Mouse (Mus musculus) limb, embryonic 10.5 days (tissue): ENCODE results near the gene Anapc1. TPM values are rescaled to one million over a fixed set of nuclear protein-coding genes. Genes with fewer than 3 reads are reported as not detected.

ENCODE experiments used
- DNase-seq: peaks from one replicate; pipeline ENCODE4 v3.0.0-alpha.2; 2017; ENCODE audit warnings: low spot score
- H3K27ac ChIP-seq: fragments of 300-500 bp; sonication (generic); 2 replicates; pipeline ENCODE4 v1.5.1; 2016; ENCODE audit warnings: mild to moderate bottlenecking
- H3K27me3 ChIP-seq: fragments of 300-500 bp; sonication (generic); 2 replicates; pipeline ENCODE4 v1.6.1; 2016; ENCODE audit warnings: low read depth, mild to moderate bottlenecking; ENCODE audit not compliant: poor library complexity, severe bottlenecking
- H3K36me3 ChIP-seq: fragments of 300-500 bp; sonication (generic); 2 replicates; pipeline ENCODE4 v1.6.1; 2016; ENCODE audit warnings: mild to moderate bottlenecking, moderate library complexity
- H3K4me1 ChIP-seq: fragments of 300-500 bp; sonication (generic); 2 replicates; pipeline ENCODE4 v1.6.1; 2016
- H3K4me3 ChIP-seq: fragments of 300-500 bp; sonication (generic); 2 replicates; pipeline ENCODE4 v1.5.1; 2016; ENCODE audit warnings: mild to moderate bottlenecking, moderate library complexity
- H3K9me3 ChIP-seq: fragments of 300-500 bp; sonication (generic); replicated peaks from 2 replicates; pipeline ENCODE4 v1.6.1; 2016; ENCODE audit warnings: mild to moderate bottlenecking
- WGBS: fragments of 180-500 bp; shearing (Covaris S2); methylation state at CpG from one replicate; pipeline ENCODE4 v1.1.7; 2016; 5-methylcytosine and 5-hydroxymethylcytosine counted together
- polyA plus RNA-seq: library from polyadenylated mRNA; unstranded; fragments of >200 nt; fragmentation: Nextera tagmentation; extraction: Ambion mirVana; gene quantifications from 2 replicates; pipeline ENCODE4 v1.2.1, GENCODE M21; 2016

The Anapc1 gene
- polyA plus RNA-seq, 1 experiment from 2014 or later: 96.3 TPM

GRCm38 (mm10) chr2:128693236-128693635 is 6.0 kb upstream of the Anapc1 start:
- Histone ChIP-seq H3K4me3 (no peak overlapping the region), H3K27ac (peak overlapping the region; percentile 38; the same call in 1 of the 2 replicates), H3K27me3 (no peaks in the 10 kb centered on the region), H3K4me1 (peaks cover 16% of the 10 kb centered on the region), H3K36me3 (no peaks in the 10 kb centered on the region), H3K9me3 (no peaks in the 10 kb centered on the region)
- WGBS: 78% methylated on average over 4 of the region's 4 CpGs
- no peak for DNase-seq

DNA sequence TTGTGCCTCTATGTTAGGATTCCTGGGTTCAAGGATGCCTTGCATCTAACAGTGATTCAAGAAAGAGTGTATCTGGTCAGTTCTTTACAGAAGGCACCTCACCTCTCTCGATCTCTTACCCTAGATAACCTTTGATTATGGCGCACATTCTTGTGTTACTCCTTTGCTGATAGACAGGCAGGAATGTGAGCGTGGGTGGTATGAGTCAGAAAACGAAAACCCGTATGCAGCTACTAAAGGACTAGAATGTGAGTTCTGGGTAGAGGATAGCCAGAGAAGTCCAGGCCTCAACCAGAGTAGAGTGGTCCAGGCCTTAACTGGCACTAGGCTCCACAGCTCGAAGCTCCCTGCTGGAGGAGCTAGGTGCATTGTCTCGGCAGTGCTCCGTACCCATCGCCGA is 5.6 kb upstream of the Anapc1 start:
- no peak for DNase-seq
- Histone ChIP-seq H3K36me3 (no peaks in the 10 kb centered on the region), H3K27me3 (no peaks in the 10 kb centered on the region), H3K27ac (peak overlapping the region; percentile 38), H3K9me3 (no peaks in the 10 kb centered on the region), H3K4me3 (no peak overlapping the region), H3K4me1 (peaks cover 15% of the 10 kb centered on the region)
- 91% methylated on average over 10 of the region's 10 CpGs for WGBS

DNA sequence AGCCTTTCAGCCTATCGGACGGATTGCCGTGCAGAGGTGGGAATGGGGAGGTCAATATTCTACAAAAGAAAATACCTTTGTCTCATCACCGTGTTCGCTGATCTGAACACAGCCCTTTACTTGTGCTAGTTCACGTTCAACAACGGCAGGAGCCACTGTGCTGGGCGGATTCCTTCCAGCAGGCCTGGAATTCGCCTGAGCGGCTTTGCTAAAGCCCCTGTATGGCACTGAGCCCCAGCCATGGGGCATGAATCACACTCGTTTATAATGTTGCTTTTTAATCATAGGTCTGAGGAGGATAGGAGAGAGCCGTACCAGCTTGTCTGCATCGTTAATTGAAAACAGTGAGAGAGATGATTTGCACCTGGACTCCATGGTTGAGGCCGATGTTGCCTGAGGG is 5.1 kb upstream of the Anapc1 start:
- H3K27ac ChIP-seq: peak overlapping the region; percentile 38; the same call in 1 of the 2 replicates
- no peaks in the 10 kb centered on the region for H3K27me3 ChIP-seq
- peaks cover 14% of the 10 kb centered on the region for H3K4me1 ChIP-seq
- WGBS: 65% methylated on average over 14 of the region's 14 CpGs
- no peak for DNase-seq
- H3K9me3 ChIP-seq: no peaks in the 10 kb centered on the region
- no peak overlapping the region for H3K4me3 ChIP-seq
- no peaks in the 10 kb centered on the region for H3K36me3 ChIP-seq

- H3K36me3 ChIP-seq: peaks cover 32% of the 10 kb centered on the region
- H3K4me1 ChIP-seq: peaks cover 22% of the 10 kb centered on the region
- H3K27ac ChIP-seq: peak overlapping the region; percentile 96
- no peaks in the 10 kb centered on the region for H3K27me3 ChIP-seq
- H3K4me3 ChIP-seq: peak overlapping the region; percentile 76
- no peaks in the 10 kb centered on the region for H3K9me3 ChIP-seq
- 45% methylated on average over 10 of the region's 10 CpGs for WGBS
- no peak for DNase-seq
These were observed 448 bp upstream of the Anapc1 start for GRCm38 (mm10) chr2:128687558-128688120.

- Histone ChIP-seq H3K4me3 (no peak overlapping the region), H3K4me1 (peaks cover 4% of the 10 kb centered on the region), H3K27ac (no peak overlapping the region), H3K27me3 (no peaks in the 10 kb centered on the region), H3K9me3 (no peaks in the 10 kb centered on the region), H3K36me3 (peaks cover 100% of the 10 kb centered on the region)
- WGBS: 86% methylated on average over 4 of the region's 4 CpGs
- no peak for DNase-seq
These were observed 6.5 kb downstream of the Anapc1 start for GRCm38 (mm10) chr2:128680661-128681060.

DNA sequence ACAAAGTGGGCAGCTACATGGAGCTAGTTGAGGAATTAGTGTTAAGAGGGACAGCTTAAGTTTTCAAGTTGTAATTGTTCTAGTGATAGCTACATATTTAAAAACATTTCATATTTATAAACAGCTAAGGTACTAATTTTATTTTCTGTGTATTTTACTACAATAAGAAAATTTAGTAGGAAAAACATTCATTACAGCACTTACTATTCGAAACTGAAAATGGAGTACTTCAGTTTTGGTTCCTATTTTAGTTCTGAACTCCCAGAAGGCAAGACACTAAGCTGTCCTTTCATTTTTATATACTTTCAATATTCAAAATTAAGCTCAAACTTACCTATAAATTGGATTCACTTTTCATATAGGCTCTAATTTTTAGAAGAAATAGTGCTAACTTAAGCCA is 66.6 kb downstream of the Anapc1 start:
- no peaks in the 10 kb centered on the region for H3K9me3 ChIP-seq
- WGBS: 94% methylated on average over 1 of the region's 1 CpGs

DNA sequence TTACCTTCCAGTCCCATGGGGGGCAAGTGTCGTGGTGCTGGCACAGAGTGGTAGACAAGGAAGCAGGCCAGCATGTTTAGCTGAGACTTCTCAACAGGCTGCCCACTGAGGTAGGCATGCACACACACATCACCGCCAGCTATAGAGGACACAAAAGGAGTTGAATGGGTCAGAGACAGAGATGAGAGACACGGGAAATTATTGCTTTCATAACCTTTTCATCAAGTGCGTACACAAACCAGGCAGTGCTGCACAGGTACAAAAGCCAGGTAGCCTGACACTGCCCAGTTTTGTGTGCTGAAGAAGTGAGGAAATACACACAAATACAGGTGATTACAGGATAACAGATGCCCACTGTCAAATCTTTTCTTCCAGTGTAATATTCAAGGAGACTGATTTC is 71.8 kb downstream of the Anapc1 start:
- 90% methylated on average over 4 of the region's 4 CpGs for WGBS
- H3K27ac ChIP-seq: no peak overlapping the region
- H3K4me3 ChIP-seq: no peak overlapping the region
- no peaks in the 10 kb centered on the region for H3K27me3 ChIP-seq
- no peak for DNase-seq
- H3K36me3 ChIP-seq: peaks cover 97% of the 10 kb centered on the region
- no peaks in the 10 kb centered on the region for H3K9me3 ChIP-seq
- H3K4me1 ChIP-seq: no peaks in the 10 kb centered on the region

More for the DNA sequence above, 66.6 kb downstream of the Anapc1 start:
- DNase-seq: no peak
- Histone ChIP-seq H3K27me3 (no peaks in the 10 kb centered on the region), H3K4me1 (no peaks in the 10 kb centered on the region), H3K27ac (no peak overlapping the region), H3K4me3 (no peak overlapping the region), H3K36me3 (peaks cover 98% of the 10 kb centered on the region)

GRCm38 (mm10) chr2:128613365-128613764 is 73.8 kb downstream of the Anapc1 start:
- Histone ChIP-seq H3K36me3 (peaks cover 91% of the 10 kb centered on the region), H3K4me3 (no peak overlapping the region), H3K9me3 (no peaks in the 10 kb centered on the region), H3K27me3 (no peaks in the 10 kb centered on the region), H3K27ac (no peak overlapping the region), H3K4me1 (no peaks in the 10 kb centered on the region)
- 90% methylated on average over 5 of the region's 5 CpGs for WGBS
- peak; percentile 12 for DNase-seq

- WGBS: 95% methylated on average over 7 of the region's 7 CpGs
- Histone ChIP-seq H3K27me3 (no peaks in the 10 kb centered on the region), H3K27ac (no peak overlapping the region), H3K4me1 (no peaks in the 10 kb centered on the region), H3K9me3 (no peaks in the 10 kb centered on the region), H3K4me3 (no peak overlapping the region), H3K36me3 (peaks cover 80% of the 10 kb centered on the region)
- DNase-seq: peak; percentile 20
These were observed 74.9 kb downstream of the Anapc1 start for GRCm38 (mm10) chr2:128612275-128612674.

DNA sequence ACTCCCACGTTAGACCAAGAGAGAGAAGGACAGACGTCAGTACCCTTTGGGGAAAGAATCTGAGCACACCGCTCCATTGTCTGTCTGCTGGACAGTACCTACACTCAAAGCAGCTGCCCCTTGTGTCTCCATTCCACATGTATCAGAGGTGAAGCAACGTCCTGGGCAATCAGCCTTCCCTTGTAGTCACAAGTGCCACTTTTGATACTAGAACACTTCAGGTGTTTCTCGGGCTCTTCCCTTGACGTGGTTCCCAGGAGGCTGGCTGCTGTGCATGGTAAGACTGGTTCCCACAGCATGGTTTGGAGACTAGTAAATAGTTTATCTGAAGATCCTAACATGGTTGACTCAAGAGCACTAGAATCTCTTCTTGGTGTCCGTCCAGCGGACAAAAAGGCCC is 76.0 kb downstream of the Anapc1 start:
- 93% methylated on average over 8 of the region's 8 CpGs for WGBS
- no peaks in the 10 kb centered on the region for H3K9me3 ChIP-seq
- no peaks in the 10 kb centered on the region for H3K4me1 ChIP-seq
- no peaks in the 10 kb centered on the region for H3K27me3 ChIP-seq
- DNase-seq: peak; percentile 23
- no peak overlapping the region for H3K4me3 ChIP-seq
- no peak overlapping the region for H3K27ac ChIP-seq
- peaks cover 71% of the 10 kb centered on the region for H3K36me3 ChIP-seq

DNA sequence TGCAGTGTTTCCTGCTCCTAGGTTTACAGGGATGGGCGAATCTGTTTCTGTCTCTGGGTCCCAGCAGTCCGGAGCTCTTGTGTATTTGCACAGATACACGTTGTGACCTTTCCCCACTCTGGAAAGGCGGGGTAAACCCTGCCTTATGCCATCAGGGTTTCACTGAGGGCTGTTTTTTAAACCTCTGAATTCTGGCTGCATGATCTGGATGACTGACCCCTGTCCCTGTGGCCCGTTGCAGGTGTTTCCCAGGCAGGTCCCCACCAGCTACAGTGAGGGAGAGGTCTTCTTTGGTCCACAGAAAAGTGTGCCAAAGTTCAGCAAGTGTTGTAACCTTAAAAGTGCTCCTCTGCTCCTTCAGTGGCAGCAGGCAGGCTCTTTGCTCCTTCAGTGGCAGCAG is 77.9 kb downstream of the Anapc1 start:
- 81% methylated on average over 5 of the region's 5 CpGs for WGBS
- Histone ChIP-seq H3K4me3 (no peak overlapping the region), H3K4me1 (no peaks in the 10 kb centered on the region), H3K27ac (no peak overlapping the region), H3K9me3 (no peaks in the 10 kb centered on the region), H3K27me3 (no peaks in the 10 kb centered on the region), H3K36me3 (peaks cover 52% of the 10 kb centered on the region)
- DNase-seq: no peak

DNA sequence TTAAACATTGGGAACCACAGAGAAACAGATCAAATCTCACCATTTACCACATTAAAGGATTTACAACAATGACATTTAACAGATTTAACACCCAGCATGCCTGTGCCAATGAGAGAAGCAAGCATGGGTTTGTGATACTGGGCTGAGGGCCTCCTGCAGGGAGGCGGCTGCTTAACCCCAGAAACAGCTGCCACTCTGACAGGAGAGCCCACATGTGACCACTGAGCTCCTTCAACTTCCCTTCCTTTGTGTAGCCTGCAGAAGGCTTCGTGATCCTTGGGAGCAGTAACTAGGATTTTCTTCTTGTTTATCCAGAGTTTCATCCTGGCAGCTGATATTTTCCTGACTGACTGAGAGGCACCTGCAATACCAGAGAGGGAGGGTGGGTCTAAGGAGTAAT is 85.7 kb downstream of the Anapc1 start:
- no peak overlapping the region for H3K4me3 ChIP-seq
- H3K9me3 ChIP-seq: no peaks in the 10 kb centered on the region
- DNase-seq: no peak
- H3K4me1 ChIP-seq: no peaks in the 10 kb centered on the region
- no peaks in the 10 kb centered on the region; the same call in 1 of the 2 replicates for H3K27me3 ChIP-seq
- H3K27ac ChIP-seq: no peak overlapping the region
- no peaks in the 10 kb centered on the region for H3K36me3 ChIP-seq
- WGBS: 26% methylated on average over 2 of the region's 2 CpGs

DNA sequence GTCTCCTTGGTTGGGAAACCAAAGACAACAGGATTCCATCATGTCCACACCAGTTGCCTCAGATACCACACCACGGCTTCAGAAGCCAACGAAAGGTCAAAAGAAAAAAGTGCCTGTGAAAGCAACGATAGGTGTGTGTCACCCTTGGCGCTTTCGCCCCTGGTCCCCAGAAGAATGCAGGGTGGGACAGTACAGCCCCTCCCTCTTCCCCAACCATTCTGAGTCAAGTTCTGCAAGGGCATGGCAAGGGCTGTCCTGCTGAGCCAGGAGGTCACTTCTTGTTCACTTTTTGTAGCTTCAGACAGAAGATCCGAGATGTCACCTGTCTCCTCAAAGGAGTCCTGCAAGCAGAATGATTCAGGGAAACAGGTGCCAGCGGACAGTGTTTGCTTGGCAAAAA is 94.9 kb downstream of the Anapc1 start:
- H3K4me1 ChIP-seq: no peaks in the 10 kb centered on the region
- 90% methylated on average over 7 of the region's 7 CpGs for WGBS
- no peak overlapping the region for H3K27ac ChIP-seq
- no peak overlapping the region for H3K4me3 ChIP-seq
- no peak for DNase-seq
- H3K9me3 ChIP-seq: no peaks in the 10 kb centered on the region
- no peaks in the 10 kb centered on the region for H3K36me3 ChIP-seq
- no peaks in the 10 kb centered on the region for H3K27me3 ChIP-seq

GRCm38 (mm10) chr2:128590909-128591308 is 96.3 kb downstream of the Anapc1 start, which contains the start of gene Spdye4c:
Gene Spdye4c, plus strand, starts transcription at chr2:128591209.
- 95% methylated on average over 3 of the region's 3 CpGs for WGBS
- no peak within 1 kb of the TSS for H3K27ac ChIP-seq
- DNase-seq: no peak
- H3K36me3 ChIP-seq: no peaks in the 10 kb centered on the region
- H3K9me3 ChIP-seq: no peaks in the 10 kb centered on the region
- H3K4me3 ChIP-seq: no peak within 1 kb of the TSS
- no peaks in the 10 kb centered on the region for H3K4me1 ChIP-seq
- H3K27me3 ChIP-seq: no peaks in the 10 kb centered on the region
